Mouse (Mus musculus): ENCODE results near the gene Tfb2m.

The Tfb2m gene

DNA sequence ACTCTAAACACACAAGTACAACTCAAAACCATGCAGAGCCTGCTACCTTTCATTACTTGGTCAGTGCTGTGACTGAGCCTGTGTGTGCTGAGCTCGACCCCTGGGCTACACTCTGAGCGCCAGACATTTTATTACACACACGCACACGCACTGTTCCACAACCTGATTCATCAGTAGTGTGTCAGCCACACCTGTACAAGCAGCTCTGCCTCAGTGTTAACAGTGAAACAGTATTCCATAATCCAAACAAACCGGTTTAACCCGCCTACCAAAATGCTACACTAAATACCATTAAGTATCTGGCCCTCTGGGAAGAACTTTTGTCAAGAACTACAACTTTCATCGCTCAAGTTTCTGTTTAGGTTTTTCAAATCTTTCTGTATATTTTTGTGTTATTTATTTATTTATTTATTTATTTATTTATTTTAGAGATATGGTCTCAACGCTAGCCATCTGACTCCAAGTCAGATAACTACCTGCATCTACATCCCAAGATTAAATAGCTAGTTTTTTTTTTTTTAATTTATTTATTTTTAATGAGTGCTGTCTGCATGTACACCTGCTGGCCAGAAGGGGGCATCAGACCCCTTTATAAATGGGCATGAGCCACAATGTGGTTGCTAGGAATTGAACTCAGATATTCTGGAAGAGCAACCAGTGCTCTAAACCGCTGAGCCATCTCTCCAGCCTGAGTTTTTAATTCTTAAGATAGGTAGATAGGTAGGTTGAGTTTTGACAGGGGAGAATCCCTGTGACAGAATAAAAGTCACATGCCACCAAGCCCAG lies 39.3 kb downstream of the Tfb2m start:
- no peak for DNase-seq (ENCODE audit: low spot score in 2 of 2)

DNA sequence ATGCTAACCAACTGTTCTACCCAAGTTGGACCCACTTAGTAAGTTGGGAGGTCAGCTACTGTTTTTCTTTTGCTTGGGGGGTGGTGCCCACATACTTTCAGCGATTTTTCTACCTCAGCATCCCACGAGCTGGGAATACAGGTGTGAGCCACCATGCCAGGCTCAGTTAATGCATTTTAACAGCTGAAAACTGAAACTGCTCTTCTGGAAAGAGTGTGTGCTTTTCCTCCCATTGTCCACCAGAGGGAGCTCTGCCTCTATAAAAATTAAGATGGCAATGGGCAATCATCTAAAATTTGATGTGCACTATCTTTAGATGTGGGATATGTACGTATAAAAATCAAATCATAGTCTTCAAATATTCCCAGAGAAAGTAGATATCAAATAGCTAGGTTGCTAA lies 43.5 kb downstream of the Tfb2m start:
- no peak for DNase-seq (ENCODE audit: low spot score in 2 of 2)

DNA sequence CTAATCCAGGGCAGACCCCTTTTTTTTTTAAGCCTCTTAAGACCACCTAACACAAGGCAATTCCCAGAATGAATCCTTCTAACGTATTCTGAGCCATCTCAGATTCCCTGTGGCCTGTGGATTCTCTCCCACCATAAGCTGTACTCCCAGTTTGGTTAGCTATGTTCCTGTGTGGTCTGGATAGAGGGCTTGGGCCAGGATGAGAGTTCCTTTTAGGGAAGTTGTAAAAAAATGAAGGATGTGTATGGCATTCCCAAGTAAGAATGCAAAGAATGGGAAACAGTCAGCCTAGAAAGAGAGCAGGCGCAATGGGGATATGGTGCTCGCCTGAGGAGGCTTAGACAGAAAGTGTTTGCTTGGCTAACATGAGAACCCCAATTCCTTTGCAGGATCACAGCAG lies 46.8 kb downstream of the Tfb2m start:
- DNase-seq (ENCODE audit: low spot score in 2 of 2) = no peak

DNA sequence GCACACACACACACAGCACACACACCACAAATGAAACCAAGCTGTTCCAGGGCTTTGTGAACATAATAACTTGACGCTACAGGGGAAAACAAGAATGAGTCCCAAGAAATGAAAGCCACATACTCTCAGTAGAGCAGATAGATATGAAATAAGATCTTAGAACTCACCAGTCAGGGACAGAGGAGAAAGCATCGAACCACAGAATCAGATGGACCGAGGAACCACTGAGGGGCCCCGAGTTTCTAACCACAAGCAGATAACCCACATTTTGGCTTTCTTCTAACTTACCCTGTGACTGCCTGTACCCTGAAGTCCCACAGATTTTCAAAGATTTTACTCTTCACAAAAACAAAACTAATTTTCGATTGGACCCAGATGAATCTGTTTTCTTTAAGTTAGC lies 53.2 kb downstream of the Tfb2m start:
- DNase-seq (ENCODE audit: low spot score in 2 of 2) = no peak

DNA sequence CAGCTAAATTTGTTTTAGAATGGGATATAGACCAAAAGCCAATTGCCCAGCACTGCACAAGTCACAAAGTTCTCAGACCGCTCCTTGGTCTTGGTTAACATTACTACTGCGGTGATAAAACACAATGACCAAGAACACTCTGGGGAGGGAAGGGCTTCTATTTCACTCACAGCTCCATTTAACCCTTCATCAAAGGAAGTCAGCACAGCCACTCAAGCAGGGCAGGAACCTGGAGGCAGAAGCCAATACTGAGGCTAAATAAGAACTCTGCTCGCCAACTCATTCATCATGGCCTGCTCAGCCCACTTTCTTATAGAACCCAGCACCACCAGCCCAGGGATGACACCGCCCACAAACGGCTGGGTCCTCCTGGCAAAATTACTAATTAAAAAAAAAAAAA lies 57.5 kb downstream of the Tfb2m start:
- DNase-seq (ENCODE audit: low spot score in 2 of 2) = no peak

DNA sequence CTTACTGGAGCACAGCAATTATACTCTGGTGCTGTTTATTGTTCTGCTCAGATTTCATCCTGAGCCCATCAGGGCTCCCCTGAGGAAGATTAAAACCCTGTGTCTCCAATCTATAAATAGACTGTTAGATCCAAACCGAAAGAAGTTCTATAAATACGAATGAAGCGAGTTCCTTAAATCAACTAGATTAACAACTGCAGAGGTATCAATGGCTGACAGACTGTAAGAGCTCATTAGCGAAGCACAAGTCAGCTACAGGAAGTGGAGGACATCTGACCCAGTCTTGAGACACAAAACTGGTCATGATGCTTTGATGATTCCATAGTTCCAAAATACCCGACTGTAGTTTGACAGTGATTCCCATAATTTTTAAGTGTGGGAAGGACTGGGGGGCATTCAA lies 58.1 kb downstream of the Tfb2m start:
- DNase-seq (ENCODE audit: low spot score in 2 of 2) = no peak

DNA sequence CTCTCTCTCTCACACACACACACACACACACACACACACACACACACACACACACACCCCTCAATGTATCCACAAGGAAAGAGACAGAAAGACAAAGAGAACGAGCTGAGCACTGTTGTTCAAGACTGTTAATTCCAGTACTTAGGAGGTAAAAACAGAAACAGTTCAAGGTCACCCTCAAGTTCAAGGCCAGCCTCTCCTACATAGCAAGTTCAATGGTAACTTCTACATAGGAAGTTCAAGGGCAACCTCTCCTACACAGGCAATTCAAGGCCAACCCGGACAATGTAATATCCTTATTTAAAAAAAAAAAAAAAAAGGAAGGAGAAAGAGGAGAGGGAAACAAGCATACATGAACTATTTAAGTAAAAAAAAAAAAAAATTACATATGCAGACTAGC lies 58.8 kb downstream of the Tfb2m start:
- no peak for DNase-seq (ENCODE audit: low spot score in 2 of 2)

DNA sequence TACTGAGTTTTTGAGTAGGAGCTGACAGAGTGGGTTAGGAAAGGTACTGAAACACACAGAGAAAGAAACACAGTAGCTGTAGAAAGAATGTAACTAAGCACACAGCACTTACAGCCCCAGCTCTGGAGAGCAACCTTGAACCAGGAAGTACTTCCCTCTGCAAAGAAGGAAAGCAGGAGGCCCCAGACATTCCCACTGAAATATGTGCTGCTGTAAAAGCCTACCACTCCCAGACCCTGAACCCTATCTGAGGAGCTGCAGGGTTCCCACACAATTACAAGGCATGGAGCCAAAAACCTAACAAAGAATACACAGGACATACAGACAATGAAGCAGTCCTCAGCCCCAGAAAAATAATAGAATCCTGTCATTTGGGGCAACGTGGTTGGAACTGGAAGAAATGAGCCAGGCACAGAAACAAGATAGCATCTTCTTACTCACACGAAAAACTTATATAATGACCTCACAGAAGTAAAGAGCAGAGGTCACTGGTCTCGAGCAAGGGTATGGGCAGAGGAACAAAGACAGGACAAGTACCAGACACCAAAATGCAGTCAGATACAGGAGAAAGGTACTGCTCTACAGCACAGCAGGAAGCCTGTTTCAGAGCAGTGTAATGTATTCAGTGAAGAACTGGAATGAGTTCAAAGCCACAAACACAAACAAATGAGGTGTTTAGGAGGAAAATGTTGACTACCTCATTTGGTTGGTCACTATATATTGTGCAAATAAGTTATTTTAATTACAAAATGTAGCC lies 60.1 kb downstream of the Tfb2m start:
- no peak for DNase-seq (ENCODE audit: low spot score in 2 of 2)

DNA sequence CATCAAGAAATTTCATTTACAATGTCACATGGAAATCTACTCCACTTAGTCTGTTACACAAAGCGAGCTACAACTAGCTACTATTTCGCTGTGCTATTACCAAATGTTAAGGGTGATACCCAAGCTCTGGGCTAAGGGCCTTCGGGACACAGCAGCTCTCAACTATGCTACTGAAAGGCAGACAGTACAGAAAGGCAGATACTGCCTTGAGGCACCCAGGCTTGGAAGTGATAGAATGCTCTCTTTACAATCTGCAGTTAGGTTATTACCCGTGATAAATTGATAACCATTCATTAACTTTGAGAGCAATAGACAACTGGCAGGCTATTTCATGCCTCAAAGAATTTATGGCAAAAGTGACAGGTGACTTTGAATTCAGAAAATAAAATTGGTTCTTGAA lies 65.2 kb downstream of the Tfb2m start:
- DNase-seq (ENCODE audit: low spot score in 2 of 2) = no peak
